Mouse (Mus musculus): ENCODE measurements around the gene Mrgprb8. TPM values are rescaled to one million over a fixed set of nuclear protein-coding genes. Genes with fewer than 3 reads are reported as not detected.
"Not testable (repeated sequence)": the region's sequence is repeated elsewhere in the genome, so short reads cannot be mapped to it uniquely, and the experiment has no call there.

The Mrgprb8 gene
- total RNA-seq (2012; rRNA removed) = not detected in 2 replicates

DNA sequence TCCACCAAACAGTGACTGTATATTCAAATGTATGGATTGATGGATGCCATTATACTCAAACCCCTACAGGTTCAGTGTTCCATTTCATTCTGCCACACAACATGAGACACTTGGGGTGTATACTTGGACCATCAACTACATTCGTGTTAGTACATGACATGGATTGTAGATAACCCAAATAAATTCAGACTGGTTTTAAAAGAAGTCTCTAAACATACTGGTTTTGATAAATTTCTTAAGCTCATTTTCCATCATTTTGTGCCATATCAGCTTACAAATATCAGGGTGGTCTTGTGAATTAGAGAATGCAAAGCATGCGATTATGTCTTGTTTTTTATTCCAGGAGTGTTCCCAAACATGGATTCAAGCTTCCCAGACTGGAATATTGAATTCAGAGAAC is at the start of gene Mrgprb8:
TSS of gene Mrgprb8 (plus strand) at position 301 of the 400 bp plus-strand sequence.
- in situ Hi-C loops (cut with MboI; ENCODE audit: low sequenced_read_pairs in 2 of 2, unreplicated experiment in 2 of 2) = no loop called here
- TF ChIP-seq HCFC1 (IDR thresholded peaks at IDR 0.05; ENCODE audit: borderline replicate concordance, insufficient read depth, low read length) = no peak
- no peak for TF ChIP-seq MAFK (IDR thresholded peaks at IDR 0.05; ENCODE audit: insufficient read depth, low read depth, low read length)
- no peak for TF ChIP-seq ZNF384 (IDR thresholded peaks at IDR 0.05; ENCODE audit: low read depth, low read length)
- TF ChIP-seq ZC3H11A (IDR thresholded peaks at IDR 0.05; ENCODE audit: borderline replicate concordance, low read depth, low read length) = no peak
- TF ChIP-seq CHD2 (IDR thresholded peaks at IDR 0.05; ENCODE audit: low read depth, low read length) = no peak

GRCm38 (mm10) chr7:48435936-48436335 is 47.6 kb downstream of the Mrgprb8 start:
- H3K9ac ChIP-seq (ENCODE audit: insufficient read depth, low read depth, low read length, poor library complexity, severe bottlenecking); H3K4me1 ChIP-seq (ENCODE audit: control insufficient read depth in 2 of 2, insufficient read depth in 2 of 2, low read length in 2 of 2, poor library complexity in 1 of 2); H3K4me3 ChIP-seq (ENCODE audit: insufficient read depth in 1 of 2, low read depth in 1 of 2, low read length in 2 of 2, poor library complexity in 1 of 2, severe bottlenecking in 1 of 2); H3K9me3 ChIP-seq (ENCODE audit: control insufficient read depth, insufficient read depth, low read depth, low read length); H3K36me3 ChIP-seq (ENCODE audit: control insufficient read depth, insufficient read depth, low read length, poor library complexity, severe bottlenecking); DNase-seq (ENCODE audit: low read depth, low spot score); in situ Hi-C loops (cut with MboI; ENCODE audit: low sequenced_read_pairs in 2 of 2, unreplicated experiment in 2 of 2): not testable (repeated sequence)
- H3K27ac ChIP-seq (ENCODE audit: insufficient read depth, low read depth, low read length, poor library complexity, severe bottlenecking) = peak overlapping the region; percentile 22; the same call in 1 of the 2 replicates

More for the DNA sequence above, at the start of gene Mrgprb8:
- DNase-seq (ENCODE audit: low read depth, low spot score) = no peak
- H3K4me1 ChIP-seq (ENCODE audit: control insufficient read depth in 2 of 2, insufficient read depth in 2 of 2, low read length in 2 of 2, poor library complexity in 1 of 2) = no peaks in the 10 kb centered on the region
- H3K4me3 ChIP-seq (ENCODE audit: insufficient read depth in 1 of 2, low read depth in 1 of 2, low read length in 2 of 2, poor library complexity in 1 of 2, severe bottlenecking in 1 of 2) = no peak within 1 kb of the TSS
- no peaks in the 10 kb centered on the region for H3K9me3 ChIP-seq (ENCODE audit: control insufficient read depth, insufficient read depth, low read depth, low read length)
- H3K9ac ChIP-seq (ENCODE audit: insufficient read depth, low read depth, low read length, poor library complexity, severe bottlenecking) = no peak within 1 kb of the TSS
- H3K27ac ChIP-seq (ENCODE audit: insufficient read depth, low read depth, low read length, poor library complexity, severe bottlenecking) = no peak within 1 kb of the TSS
- H3K36me3 ChIP-seq (ENCODE audit: control insufficient read depth, insufficient read depth, low read length, poor library complexity, severe bottlenecking) = no peaks in the 10 kb centered on the region

GRCm38 (mm10) chr7:48436581-48436980 is 48.3 kb downstream of the Mrgprb8 start:
- H3K4me1 ChIP-seq (ENCODE audit: control insufficient read depth in 2 of 2, insufficient read depth in 2 of 2, low read length in 2 of 2, poor library complexity in 1 of 2) = no peaks in the 10 kb centered on the region
- no peaks in the 10 kb centered on the region for H3K36me3 ChIP-seq (ENCODE audit: control insufficient read depth, insufficient read depth, low read length, poor library complexity, severe bottlenecking)
- H3K4me3 ChIP-seq (ENCODE audit: insufficient read depth in 1 of 2, low read depth in 1 of 2, low read length in 2 of 2, poor library complexity in 1 of 2, severe bottlenecking in 1 of 2) = no peak overlapping the region
- H3K27ac ChIP-seq (ENCODE audit: insufficient read depth, low read depth, low read length, poor library complexity, severe bottlenecking) = no peak overlapping the region; the same call in 1 of the 2 replicates
- H3K9ac ChIP-seq (ENCODE audit: insufficient read depth, low read depth, low read length, poor library complexity, severe bottlenecking) = no peak overlapping the region
- DNase-seq (ENCODE audit: low read depth, low spot score) = no peak
- no peaks in the 10 kb centered on the region for H3K9me3 ChIP-seq (ENCODE audit: control insufficient read depth, insufficient read depth, low read depth, low read length)
- in situ Hi-C loops (cut with MboI; ENCODE audit: low sequenced_read_pairs in 2 of 2, unreplicated experiment in 2 of 2) = no loop called here
- no peak for TF ChIP-seq ZNF384 (IDR thresholded peaks at IDR 0.05; ENCODE audit: low read depth, low read length)
- TF ChIP-seq CHD2 (IDR thresholded peaks at IDR 0.05; ENCODE audit: low read depth, low read length) = no peak
- no peak for TF ChIP-seq ZC3H11A (IDR thresholded peaks at IDR 0.05; ENCODE audit: borderline replicate concordance, low read depth, low read length)
- TF ChIP-seq MAFK (IDR thresholded peaks at IDR 0.05; ENCODE audit: insufficient read depth, low read depth, low read length) = no peak
- TF ChIP-seq HCFC1 (IDR thresholded peaks at IDR 0.05; ENCODE audit: borderline replicate concordance, insufficient read depth, low read length) = no peak

Other genes with a start within 250 kb of the Mrgprb8 start
- gene Mrgprb5, start 219.5 kb upstream of the Mrgprb8 start, total RNA-seq (2012; rRNA removed) = not detected in 2 replicates
- not detected in 2 replicates for gene Mrgprb4, start 189.2 kb upstream of the Mrgprb8 start, total RNA-seq (2012; rRNA removed)
- 1.1 TPM in 1 of 2 replicates, not detected in the other for gene Mrgprb1, start 67.8 kb downstream of the Mrgprb8 start, total RNA-seq (2012; rRNA removed)
- 0.48 and 0.67 TPM in 2 replicates for gene Mrgprx2, start 110.8 kb downstream of the Mrgprb8 start, total RNA-seq (2012; rRNA removed)
- not detected in 2 replicates for gene Mrgprb2, start 169.6 kb downstream of the Mrgprb8 start, total RNA-seq (2012; rRNA removed)